Mouse (Mus musculus): ENCODE results near the gene D430041D05Rik. TPM values are rescaled to one million over a fixed set of nuclear protein-coding genes. Genes with fewer than 3 reads are reported as not detected.
A peak's percentile ranks its signal among the peaks of the same experiment; 100 is the strongest.

D430041D05Rik gene
- polyA plus RNA-seq, 1 experiment from 2014 or later: 1.0 TPM

DNA sequence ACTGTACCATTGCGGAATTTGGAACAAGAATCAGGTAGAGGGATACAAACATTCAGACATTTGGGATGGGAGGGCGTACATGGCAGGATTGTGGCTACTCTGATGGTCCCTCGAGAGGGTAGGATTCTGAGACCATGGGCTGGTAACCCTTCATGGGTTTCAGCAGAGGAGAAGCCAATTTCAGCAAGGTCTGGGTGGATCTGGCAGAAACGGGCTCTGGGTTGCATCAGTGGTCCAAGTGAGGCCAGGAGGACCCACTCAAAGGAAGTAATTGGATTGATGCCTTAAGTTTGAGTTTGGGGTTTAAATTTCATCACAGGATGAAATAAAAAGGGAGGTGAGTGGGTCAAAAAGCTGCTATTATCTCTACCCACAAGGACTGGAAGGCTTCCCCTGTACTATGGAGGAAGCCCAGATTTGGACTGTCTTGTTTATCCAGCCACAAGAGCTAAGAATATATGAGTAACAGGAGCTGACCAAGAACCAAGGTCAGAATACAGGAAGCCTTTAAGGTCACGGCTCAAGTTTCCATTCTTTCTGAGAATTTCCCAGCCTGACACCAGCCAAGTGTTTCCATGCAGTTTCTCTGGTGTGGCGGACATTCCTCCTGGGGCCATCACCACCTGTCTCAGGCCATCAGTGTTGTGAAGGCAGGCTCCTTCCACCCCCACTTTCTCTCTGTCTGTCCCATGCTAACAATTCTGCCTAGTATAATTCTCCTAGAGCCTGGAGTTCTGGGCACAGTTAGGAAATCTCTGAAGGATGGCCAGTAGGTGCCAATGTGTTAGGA lies 260.0 kb downstream of the D430041D05Rik start:
- H3K4me3 ChIP-seq (ENCODE audit: low read depth, low read length): no peak overlapping the region
- H3K27me3 ChIP-seq (replicated peaks; ENCODE audit: control insufficient read depth, insufficient read depth, low read length): no peaks in the 10 kb centered on the region
- peak; percentile 52 for DNase-seq (ENCODE audit: low spot score)
- no peak overlapping the region for H3K9ac ChIP-seq (ENCODE audit: low read depth, low read length)
- no peaks in the 10 kb centered on the region for H3K36me3 ChIP-seq (ENCODE audit: control insufficient read depth, insufficient read depth, low read length)
- H3K4me2 ChIP-seq (ENCODE audit: low read depth, low read length): no peak overlapping the region
- WGBS: 68% methylated on average over 6 of the region's 6 CpGs
- H3K27ac ChIP-seq (replicated peaks; ENCODE audit: low read depth, low read length): no peak overlapping the region
- H3K9me3 ChIP-seq (ENCODE audit: control insufficient read depth, low read length): no peaks in the 10 kb centered on the region
- peak; percentile 41; the same call in 1 of the 2 replicates for ATAC-seq (ENCODE audit: low read depth)
- H3K4me1 ChIP-seq (ENCODE audit: control insufficient read depth, insufficient read depth, low read length): no peaks in the 10 kb centered on the region

DNA sequence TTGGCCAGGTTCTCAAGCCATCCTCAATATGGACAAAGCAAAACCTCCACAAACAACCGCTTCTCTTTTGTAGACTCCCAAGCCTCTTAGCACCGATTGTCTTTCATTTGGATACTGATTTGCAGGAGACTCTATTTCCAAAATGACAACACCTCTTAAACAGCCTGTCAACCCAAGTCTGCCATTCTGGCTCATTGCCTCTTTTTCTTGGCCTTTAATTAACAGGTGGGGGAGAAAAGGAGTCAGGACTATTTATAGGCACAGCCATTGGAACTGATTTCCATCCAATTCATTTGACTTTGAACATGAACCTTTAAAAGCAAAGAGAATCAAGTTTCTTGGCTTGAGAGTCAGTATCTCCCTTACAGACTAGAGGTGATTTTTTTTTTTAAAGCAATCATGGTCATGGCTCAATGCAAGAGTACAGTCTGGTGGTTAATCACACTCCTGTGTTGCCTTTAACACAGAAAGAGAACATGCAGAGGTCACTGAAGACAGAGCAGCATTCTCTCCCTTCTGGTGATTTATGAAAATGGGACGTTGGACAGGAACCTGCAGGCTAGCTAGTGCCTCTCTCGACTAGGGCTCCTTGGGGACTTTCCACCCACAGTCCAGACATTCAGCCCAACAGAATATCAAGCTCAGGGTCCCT lies 262.8 kb downstream of the D430041D05Rik start:
- ATAC-seq (ENCODE audit: low read depth) (no peak), DNase-seq (ENCODE audit: low spot score) (peak; percentile 23)
- Histone ChIP-seq H3K4me1 (ENCODE audit: control insufficient read depth, insufficient read depth, low read length) (no peaks in the 10 kb centered on the region), H3K27ac (replicated peaks; ENCODE audit: low read depth, low read length) (no peak overlapping the region), H3K9ac (ENCODE audit: low read depth, low read length) (no peak overlapping the region), H3K27me3 (replicated peaks; ENCODE audit: control insufficient read depth, insufficient read depth, low read length) (no peaks in the 10 kb centered on the region), H3K4me2 (ENCODE audit: low read depth, low read length) (no peak overlapping the region), H3K9me3 (ENCODE audit: control insufficient read depth, low read length) (no peaks in the 10 kb centered on the region), H3K4me3 (ENCODE audit: low read depth, low read length) (no peak overlapping the region), H3K36me3 (ENCODE audit: control insufficient read depth, insufficient read depth, low read length) (no peaks in the 10 kb centered on the region)
- 65% methylated on average over 4 of the region's 4 CpGs for WGBS

DNA sequence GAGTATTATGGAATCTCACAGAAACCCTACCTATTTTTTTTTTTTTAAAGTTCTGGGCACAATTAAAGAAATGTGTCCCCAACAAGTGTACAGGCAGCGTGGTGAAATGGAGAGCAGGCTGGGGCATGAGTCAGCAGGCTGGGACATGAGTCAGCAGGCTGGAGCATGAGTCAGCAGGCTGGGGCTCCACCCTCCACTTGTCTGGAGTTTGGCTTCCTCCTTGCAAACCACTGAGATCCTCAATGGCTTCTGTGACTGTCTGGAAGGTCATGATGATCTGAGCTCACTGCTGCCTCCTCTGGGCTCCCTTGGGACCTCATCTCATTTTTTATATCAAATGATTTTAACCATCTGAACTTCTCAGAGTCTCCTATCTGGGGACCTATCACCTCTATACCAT lies 264.8 kb downstream of the D430041D05Rik start:
- H3K36me3 ChIP-seq (ENCODE audit: control insufficient read depth, insufficient read depth, low read length): no peaks in the 10 kb centered on the region
- no peak overlapping the region for H3K27ac ChIP-seq (replicated peaks; ENCODE audit: low read depth, low read length)
- WGBS: 62% methylated on average over 1 of the region's 1 CpGs
- no peaks in the 10 kb centered on the region for H3K9me3 ChIP-seq (ENCODE audit: control insufficient read depth, low read length)
- DNase-seq (ENCODE audit: low spot score) (no peak), ATAC-seq (ENCODE audit: low read depth) (no peak)
- no peak overlapping the region for H3K4me3 ChIP-seq (ENCODE audit: low read depth, low read length)
- no peaks in the 10 kb centered on the region for H3K27me3 ChIP-seq (replicated peaks; ENCODE audit: control insufficient read depth, insufficient read depth, low read length)
- no peak overlapping the region for H3K4me2 ChIP-seq (ENCODE audit: low read depth, low read length)
- no peak overlapping the region for H3K9ac ChIP-seq (ENCODE audit: low read depth, low read length)
- H3K4me1 ChIP-seq (ENCODE audit: control insufficient read depth, insufficient read depth, low read length): no peaks in the 10 kb centered on the region

DNA sequence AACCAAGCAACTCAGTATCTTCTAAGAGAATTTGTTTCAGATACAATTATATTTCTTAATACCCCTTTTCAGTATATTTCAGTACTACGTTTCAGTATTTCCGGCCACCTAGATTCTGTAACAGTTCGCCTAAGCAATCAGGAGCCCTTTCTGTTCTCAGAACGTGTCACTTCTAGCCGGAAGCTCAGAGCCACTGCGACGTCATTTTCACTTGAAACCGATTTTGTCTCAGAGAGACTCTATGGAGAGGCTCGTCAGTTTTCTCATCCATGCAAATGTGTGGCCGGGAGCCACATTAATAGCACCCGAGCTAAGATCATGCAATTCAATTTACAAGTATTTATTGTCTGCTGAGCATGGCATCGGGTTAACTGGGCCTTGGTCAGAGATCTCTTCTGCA lies 266.8 kb downstream of the D430041D05Rik start:
- ATAC-seq (ENCODE audit: low read depth) (no peak), DNase-seq (ENCODE audit: low spot score) (no peak)
- no peak overlapping the region for H3K27ac ChIP-seq (replicated peaks; ENCODE audit: low read depth, low read length)
- no peak overlapping the region for H3K4me2 ChIP-seq (ENCODE audit: low read depth, low read length)
- no peaks in the 10 kb centered on the region for H3K9me3 ChIP-seq (ENCODE audit: control insufficient read depth, low read length)
- H3K9ac ChIP-seq (ENCODE audit: low read depth, low read length): no peak overlapping the region
- WGBS: 88% methylated on average over 12 of the region's 12 CpGs
- H3K4me3 ChIP-seq (ENCODE audit: low read depth, low read length): no peak overlapping the region
- H3K36me3 ChIP-seq (ENCODE audit: control insufficient read depth, insufficient read depth, low read length): no peaks in the 10 kb centered on the region
- no peaks in the 10 kb centered on the region for H3K4me1 ChIP-seq (ENCODE audit: control insufficient read depth, insufficient read depth, low read length)
- H3K27me3 ChIP-seq (replicated peaks; ENCODE audit: control insufficient read depth, insufficient read depth, low read length): no peaks in the 10 kb centered on the region

DNA sequence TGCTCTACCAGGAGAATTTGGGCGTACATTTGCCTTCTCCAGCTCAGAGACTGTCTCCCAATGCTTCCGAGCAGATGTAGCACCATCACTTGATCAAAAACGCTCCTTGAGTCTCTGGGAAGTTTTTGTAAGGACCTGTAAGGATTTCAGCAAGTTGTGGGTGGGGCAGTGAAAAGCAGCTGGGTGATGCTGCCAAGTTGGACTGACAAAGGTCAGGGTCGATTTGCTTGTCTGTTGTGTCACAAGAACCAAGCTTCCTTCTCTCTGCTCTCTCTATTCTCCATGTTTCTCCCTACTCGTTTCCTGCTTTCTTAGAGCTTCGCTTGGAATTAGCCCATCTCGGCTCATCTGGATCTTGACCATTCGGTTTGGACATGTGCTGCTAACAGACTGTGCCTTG lies 268.7 kb downstream of the D430041D05Rik start:
- no peak overlapping the region for H3K4me2 ChIP-seq (ENCODE audit: low read depth, low read length)
- DNase-seq (ENCODE audit: low spot score): no peak
- no peaks in the 10 kb centered on the region for H3K4me1 ChIP-seq (ENCODE audit: control insufficient read depth, insufficient read depth, low read length)
- no peak overlapping the region for H3K4me3 ChIP-seq (ENCODE audit: low read depth, low read length)
- H3K27me3 ChIP-seq (replicated peaks; ENCODE audit: control insufficient read depth, insufficient read depth, low read length): no peaks in the 10 kb centered on the region
- H3K9ac ChIP-seq (ENCODE audit: low read depth, low read length): no peak overlapping the region
- ATAC-seq (ENCODE audit: low read depth): no peak
- H3K27ac ChIP-seq (replicated peaks; ENCODE audit: low read depth, low read length): no peak overlapping the region
- H3K9me3 ChIP-seq (ENCODE audit: control insufficient read depth, low read length): no peaks in the 10 kb centered on the region
- 85% methylated on average over 8 of the region's 8 CpGs for WGBS
- no peaks in the 10 kb centered on the region for H3K36me3 ChIP-seq (ENCODE audit: control insufficient read depth, insufficient read depth, low read length)

DNA sequence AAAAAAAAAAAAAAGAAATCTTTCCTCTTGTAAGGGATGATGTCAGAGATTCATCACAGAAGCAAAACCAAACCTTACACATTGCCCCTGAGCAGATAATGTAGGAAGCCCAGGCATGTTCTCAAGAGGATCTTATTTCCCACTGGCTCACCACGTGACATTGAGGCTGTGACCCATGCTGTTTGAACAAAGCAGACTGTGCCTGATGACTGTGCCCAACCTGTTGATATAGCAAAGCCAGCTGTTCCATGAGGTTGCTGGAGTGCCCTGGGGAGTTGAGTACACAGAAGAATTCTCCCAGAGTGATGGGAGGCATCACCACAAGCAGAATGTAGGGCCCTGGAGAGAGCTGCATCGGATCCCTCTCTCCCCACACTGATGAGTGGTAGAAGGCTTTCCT lies 274.9 kb downstream of the D430041D05Rik start:
- Histone ChIP-seq H3K36me3 (ENCODE audit: control insufficient read depth, insufficient read depth, low read length) (no peaks in the 10 kb centered on the region), H3K27me3 (replicated peaks; ENCODE audit: control insufficient read depth, insufficient read depth, low read length) (no peaks in the 10 kb centered on the region), H3K4me2 (ENCODE audit: low read depth, low read length) (no peak overlapping the region), H3K9me3 (ENCODE audit: control insufficient read depth, low read length) (no peaks in the 10 kb centered on the region), H3K4me3 (ENCODE audit: low read depth, low read length) (no peak overlapping the region), H3K9ac (ENCODE audit: low read depth, low read length) (no peak overlapping the region), H3K4me1 (ENCODE audit: control insufficient read depth, insufficient read depth, low read length) (no peaks in the 10 kb centered on the region), H3K27ac (replicated peaks; ENCODE audit: low read depth, low read length) (no peak overlapping the region)
- 46% methylated on average over 2 of the region's 2 CpGs for WGBS
- ATAC-seq (ENCODE audit: low read depth): peak; percentile 51
- peak; percentile 53 for DNase-seq (ENCODE audit: low spot score)

DNA sequence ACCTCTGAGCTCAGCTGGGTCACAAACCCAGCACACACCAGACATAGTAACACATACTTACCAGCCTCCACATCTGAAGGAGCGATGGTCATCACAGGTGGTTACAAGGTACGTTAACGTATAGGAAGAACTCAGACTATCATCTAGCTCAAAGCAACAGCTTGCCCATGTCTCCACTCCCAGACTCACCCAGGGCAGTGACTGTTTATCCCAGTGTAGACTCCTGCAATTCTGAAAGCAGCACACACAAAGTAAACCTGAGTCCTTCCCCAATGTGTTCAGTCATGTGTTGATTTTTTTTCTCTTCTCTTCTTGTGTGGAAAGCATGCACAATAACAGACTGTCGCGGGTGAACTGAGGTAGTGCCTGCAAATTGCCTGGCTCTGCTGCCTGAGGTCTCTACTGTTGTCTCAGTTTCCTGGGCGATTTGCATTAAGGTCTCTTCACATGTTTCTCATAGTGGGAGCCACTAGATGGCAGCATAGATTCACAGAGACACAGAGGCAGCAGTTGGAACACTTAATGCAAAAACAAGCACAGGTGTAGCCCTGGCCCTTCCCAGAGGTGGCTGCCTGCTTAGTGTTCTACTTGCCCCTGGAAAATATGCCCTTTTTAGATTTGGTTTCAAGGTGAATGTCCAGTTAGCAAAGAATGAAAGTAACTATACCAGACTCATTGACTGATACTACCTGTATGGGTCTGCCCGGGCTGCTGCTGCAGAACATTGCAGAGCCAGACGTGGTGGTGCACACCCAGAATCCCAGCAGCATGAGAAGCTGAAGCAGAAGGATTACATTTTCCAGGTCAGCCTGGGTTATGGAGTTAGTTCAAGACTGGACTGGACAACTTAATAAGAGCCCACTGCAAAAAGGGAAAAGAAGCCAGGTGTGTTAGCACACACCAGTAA lies 276.4 kb downstream of the D430041D05Rik start:
- Histone ChIP-seq H3K4me3 (ENCODE audit: low read depth, low read length) (no peak overlapping the region), H3K9ac (ENCODE audit: low read depth, low read length) (no peak overlapping the region), H3K4me2 (ENCODE audit: low read depth, low read length) (no peak overlapping the region), H3K9me3 (ENCODE audit: control insufficient read depth, low read length) (no peaks in the 10 kb centered on the region), H3K27ac (replicated peaks; ENCODE audit: low read depth, low read length) (no peak overlapping the region), H3K36me3 (ENCODE audit: control insufficient read depth, insufficient read depth, low read length) (no peaks in the 10 kb centered on the region), H3K27me3 (replicated peaks; ENCODE audit: control insufficient read depth, insufficient read depth, low read length) (no peaks in the 10 kb centered on the region), H3K4me1 (ENCODE audit: control insufficient read depth, insufficient read depth, low read length) (no peaks in the 10 kb centered on the region)
- 47% methylated on average over 8 of the region's 8 CpGs for WGBS
- DNase-seq (ENCODE audit: low spot score) (peak; percentile 86), ATAC-seq (ENCODE audit: low read depth) (peak; percentile 68)

DNA sequence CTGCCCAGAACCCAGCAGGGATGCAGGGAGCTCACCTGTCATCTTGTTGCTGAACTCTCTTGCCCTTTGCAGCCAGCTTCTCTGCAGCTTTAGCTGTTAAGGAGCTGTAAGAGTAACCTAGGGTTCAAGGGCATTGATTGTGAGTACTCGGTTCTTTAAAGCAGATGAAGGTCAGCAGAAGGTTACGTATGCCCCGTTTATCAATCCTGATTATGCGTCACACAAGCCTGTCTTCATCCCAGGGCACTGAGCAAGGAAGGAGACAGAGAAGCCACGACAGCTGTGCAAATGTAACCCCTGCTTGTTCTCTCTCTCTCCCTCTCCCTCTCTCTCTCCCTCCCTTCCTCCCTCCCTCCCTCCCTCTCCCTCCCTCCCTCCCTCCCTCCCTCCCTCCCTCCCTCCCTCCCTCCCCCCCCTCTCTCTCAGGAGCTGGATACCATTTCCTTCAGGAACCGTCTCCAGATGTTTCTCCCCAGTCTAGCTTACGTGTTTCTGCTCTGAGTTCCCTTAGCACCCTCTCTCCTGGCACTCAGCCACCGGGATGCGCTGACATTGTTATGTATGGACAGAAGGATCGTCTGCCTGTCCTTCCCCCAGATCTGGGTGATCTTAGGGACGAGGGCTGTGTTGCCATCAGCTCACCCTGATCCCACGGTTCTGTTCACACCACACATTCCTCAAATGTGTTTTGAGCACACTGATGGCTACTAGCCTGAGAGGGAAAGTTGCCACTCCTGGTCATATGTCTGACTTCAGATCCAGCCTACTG lies 277.6 kb downstream of the D430041D05Rik start:
- Histone ChIP-seq H3K4me1 (ENCODE audit: control insufficient read depth, insufficient read depth, low read length) (no peaks in the 10 kb centered on the region), H3K4me2 (ENCODE audit: low read depth, low read length) (no peak overlapping the region), H3K27ac (replicated peaks; ENCODE audit: low read depth, low read length) (no peak overlapping the region), H3K9ac (ENCODE audit: low read depth, low read length) (no peak overlapping the region), H3K27me3 (replicated peaks; ENCODE audit: control insufficient read depth, insufficient read depth, low read length) (no peaks in the 10 kb centered on the region), H3K36me3 (ENCODE audit: control insufficient read depth, insufficient read depth, low read length) (no peaks in the 10 kb centered on the region), H3K4me3 (ENCODE audit: low read depth, low read length) (no peak overlapping the region), H3K9me3 (ENCODE audit: control insufficient read depth, low read length) (no peaks in the 10 kb centered on the region)
- no peak for ATAC-seq (ENCODE audit: low read depth)
- DNase-seq (ENCODE audit: low spot score): no peak
- WGBS: 24% methylated on average over 11 of the region's 12 CpGs

Measured in embryonic facial prominence, embryonic 14.5 days (tissue).